Mouse (Mus musculus): ENCODE measurements around the gene Vegfc.

DNA sequence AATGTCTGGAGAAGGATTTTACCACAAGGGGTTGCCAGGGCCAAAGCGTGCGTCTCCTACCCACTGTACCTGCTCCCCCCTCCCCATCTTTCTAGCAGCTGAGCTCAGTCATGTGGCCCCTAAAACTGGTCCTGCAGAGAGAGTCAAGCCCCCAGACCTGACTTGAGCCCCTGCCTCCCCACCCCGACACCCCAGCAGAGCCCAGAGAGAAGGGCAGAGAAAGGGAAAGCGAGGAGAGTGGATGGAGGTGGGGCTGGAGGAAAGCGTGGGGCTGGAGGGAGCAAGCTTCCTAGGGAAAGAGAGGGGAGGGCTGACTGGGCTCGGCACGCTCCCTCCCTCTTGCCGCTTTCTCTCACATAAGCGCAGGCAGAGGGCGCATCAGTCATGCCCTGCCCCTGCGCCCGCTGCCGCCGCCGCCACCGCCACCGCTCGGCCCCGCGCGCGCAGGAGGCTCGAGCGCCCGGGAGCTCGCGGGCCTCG is 575 bp upstream of the Vegfc start:
- peak; percentile 49 for TF ChIP-seq CTCF (conservative IDR thresholded peaks at IDR 0.05; ENCODE audit: insufficient read depth, insufficient read length, low read depth, low read length)
- peak; percentile 13 for TF ChIP-seq POLR2A (IDR thresholded peaks at IDR 0.05; ENCODE audit: low read depth, low read length)
